Mouse (Mus musculus) liver, adult (tissue): Measurements from ENCODE around the gene Thpo.

Experiments
- GATA4 ChIP-seq: IDR thresholded peaks from 2 replicates; pipeline ENCODE4 v1.6.1; 2014; ENCODE audit warnings: mild to moderate bottlenecking, low read length; ENCODE audit not compliant: insufficient replicate concordance

Thpo gene

DNA sequence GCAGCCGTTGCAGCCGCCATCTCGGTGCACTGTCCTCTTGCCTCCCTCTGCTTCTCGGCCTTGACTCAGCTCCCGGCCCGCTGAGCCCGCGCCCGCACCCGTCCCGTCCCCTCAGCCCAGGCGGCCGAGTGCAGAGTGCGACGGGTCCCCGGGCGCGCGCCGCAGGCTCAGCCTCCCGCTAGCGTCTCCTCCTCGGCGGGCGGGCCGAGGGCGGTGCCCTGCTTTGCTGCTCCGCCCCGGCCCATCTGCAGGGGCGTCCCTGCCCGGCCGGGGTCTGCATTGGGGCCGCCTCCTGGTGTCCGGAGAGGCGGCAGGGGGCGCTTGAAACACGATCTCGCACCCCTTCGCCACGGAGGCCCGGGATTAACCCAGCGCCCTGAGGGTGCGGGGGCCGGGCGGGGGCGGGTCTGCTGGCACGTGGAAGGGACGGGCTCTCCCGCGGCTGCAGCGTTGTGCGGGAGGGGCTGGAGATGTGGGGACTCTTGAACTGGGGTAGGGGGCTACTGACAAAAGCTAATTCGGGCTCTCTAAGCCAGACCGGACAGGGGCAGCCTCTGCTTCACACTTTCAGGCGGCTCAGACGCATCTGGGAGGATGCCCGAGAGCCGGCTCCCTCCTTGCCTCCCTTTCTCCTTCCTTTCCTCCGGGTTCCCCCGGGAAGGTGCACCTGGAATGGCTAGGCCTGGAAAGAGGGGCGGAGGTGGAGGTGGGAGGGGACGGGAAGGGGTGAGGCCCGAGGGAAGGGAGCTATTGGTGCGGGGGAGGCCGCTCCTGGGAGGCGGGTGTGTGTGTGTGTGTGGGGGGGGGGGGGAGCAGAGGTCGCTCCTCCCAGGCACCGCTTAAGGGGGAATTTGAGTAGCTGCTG lies 18.1 kb downstream of the Thpo start:
- TF ChIP-seq GATA4 = no peak; the same call in 1 of the 2 replicates

DNA sequence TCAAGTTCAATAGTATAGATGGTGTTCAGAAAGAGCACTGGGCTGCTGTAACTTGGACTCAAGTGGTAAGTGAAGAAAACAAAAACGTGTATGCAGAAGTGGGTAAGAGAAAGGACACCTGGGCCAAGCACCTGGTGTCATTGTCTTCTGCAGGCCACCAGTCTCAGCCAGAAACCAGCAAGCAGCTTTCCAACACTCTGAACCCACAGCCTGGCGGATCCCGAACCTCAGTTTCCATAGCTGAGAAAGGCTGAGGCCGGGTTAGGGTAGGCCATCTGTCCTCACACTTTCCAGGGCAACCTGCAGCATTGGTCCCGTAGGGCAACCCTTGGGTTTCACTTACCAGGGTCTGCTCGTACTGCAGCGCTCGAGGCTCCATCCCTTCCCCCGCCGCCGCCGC lies 18.7 kb downstream of the Thpo start:
- TF ChIP-seq GATA4 = no peak

DNA sequence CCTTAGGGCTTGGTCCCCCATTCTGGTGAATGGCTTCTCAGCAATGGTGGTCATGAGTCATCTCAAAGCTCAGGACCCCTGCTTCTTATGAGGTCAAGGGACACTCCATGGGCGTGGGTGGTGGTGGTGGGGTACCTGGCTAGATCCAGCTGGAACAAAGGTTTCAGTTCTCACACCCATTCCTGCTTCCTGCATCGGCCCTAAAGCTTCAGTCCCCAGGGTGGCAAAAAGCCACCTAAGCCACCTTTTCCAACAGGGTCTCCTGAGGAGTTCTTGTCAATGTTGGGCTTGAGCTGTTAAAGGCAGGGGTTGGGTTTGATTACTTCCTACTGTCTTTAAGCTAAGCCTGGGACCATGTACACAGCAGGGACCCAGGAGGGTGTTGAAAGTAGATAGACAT lies 19.1 kb downstream of the Thpo start:
- no peak for TF ChIP-seq GATA4

DNA sequence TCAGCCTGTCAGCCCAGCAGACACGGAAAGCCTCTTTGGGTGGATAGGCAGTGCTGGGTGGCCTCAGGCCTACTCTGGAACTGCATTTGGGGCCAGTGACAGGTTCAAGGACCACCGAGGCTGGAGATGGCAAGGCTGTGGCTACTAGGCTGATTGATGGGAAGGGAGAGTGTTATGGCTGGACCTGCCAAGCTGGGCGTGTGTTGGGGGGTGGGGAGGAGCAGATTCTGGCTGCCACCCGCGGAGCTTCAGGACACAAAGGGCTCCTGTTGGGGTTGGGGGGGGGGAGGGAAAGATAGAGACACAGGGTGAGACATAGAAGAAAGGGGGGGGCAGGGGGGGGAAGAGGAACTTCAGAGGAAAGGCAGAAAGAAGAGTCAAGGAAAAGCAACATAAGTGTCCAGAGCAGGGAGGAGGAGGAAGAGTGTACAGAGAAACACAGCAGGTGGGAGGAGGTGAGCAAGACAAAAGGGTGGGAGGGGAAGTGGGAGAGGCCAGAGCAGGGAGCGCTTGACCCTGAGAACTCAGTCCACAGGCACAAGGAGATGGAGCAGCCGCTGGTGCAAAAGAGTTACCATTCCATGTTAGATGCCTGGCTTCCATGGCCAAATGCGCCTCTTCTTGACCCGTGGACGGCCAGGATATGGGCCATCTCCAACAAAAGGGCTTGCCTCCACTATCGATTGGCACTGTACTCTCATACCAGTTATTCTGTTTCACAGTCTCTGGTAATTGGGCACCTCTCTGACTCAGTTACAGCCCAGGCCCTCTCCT lies 19.8 kb downstream of the Thpo start:
- no peak for TF ChIP-seq GATA4

DNA sequence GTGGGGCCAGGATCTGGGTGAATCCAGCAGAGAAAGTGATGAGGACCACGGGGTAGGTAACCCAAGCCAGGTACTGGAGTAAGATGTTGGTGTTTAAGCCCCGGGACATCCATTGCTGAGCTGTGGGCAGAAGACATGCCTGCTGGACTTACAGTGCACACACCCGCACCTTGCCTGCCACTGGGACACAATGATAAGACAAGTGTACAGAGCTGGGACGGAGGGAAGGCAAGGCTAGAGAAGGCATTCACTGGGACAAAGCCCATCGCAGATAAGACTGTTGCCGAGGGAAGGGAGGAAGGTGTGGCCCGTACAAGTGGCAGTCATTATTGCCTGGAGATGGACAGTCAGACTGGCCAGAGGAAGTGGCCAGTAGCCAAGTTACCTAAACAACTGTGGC lies 21.4 kb downstream of the Thpo start:
- TF ChIP-seq GATA4 = no peak

DNA sequence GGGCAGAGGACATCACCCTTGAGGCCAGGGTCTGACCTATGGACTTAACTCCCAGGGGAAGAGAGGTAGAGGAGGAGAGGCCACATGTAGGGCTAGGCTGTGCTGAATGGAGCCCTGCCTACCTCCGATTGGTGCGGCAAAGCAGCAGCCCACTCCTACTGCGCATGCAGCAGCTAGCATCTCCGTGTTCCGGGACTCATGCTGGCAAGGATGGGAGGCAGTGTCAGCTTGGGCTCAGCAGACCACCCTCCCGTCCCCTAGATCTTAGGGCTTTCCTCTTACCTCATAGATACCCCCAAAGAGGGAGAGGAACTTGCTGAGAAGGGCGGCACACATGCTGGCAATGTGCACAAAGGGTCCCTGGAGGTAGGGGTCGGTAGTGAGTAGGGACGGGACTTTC lies 22.1 kb downstream of the Thpo start:
- no peak for TF ChIP-seq GATA4

DNA sequence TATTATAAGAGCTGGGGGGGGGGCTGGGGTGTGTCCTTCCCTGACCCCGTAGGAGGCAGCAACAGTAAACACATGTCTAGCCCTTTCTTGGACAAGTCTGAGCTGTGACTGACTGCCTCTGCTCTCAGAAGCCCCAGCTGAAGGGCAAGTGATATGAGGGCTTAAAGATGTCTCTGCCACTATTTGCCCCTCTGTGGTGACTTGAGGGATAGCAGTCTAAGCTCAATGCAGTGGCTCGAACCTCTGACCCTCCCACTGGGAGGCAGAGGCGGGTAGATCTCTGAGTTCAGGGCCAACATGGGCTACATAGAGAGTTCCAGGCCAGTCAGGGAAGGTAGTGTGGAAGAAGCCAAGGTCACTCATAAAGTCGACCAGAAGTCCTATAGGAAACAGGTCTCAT lies 23.5 kb downstream of the Thpo start:
- TF ChIP-seq GATA4 = no peak

DNA sequence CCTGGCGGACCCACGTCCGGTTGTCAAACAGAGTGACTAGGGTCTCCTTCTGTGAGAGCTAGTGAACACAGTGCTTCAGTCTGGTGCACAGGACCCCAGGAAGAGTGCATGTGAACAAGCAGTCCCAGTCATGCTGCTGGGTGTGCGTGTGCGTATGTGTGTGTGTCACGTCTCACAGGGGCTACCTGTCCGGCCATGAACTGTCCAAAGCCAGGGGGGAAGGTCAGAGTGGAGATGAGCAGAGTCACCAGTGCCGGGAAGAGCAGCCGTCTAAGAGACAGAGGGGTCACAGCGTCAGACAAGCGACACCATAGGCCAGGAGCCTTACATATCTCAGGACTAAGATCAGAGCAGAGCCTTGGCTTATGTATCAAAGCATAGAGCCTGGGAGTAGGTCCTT lies 23.9 kb downstream of the Thpo start:
- no peak for TF ChIP-seq GATA4

DNA sequence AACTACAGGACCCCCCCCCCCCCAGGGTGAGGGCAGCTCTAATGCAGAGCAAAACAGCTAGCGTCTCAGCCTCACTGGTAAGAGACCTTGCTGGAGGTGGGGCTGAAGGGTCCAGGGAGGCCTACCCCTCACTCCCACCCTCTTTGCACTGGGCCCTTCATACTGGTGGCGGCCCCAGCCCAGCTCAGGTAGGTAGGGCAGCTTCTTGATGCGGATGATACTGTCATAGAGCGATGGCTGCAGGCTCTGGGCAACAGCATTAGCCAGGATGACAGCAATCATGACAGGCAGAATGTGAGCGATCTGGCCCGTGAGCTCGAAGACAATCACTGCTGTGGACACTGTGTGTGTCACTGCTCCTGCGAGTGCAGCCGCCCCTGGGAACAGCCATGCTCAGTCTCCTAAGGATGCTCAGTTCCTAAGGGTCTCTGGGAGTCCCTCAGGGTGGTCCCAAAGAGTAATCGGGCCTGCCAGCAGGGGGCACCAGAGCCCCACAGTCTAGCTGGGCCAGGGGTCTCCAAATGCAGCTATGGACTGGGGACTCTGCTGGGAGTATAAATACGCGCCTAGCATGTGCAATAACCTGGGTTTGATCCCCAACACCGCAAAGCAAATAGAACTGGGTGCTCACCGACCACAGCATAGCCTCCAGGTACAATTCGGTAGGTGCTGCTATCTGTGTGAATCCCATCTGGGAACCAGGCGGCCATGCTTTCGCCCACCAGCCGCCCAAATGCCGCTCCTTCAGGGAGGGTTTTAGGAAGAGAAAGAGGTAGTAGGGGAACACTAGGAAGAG lies 25.2 kb downstream of the Thpo start:
- no peak for TF ChIP-seq GATA4

DNA sequence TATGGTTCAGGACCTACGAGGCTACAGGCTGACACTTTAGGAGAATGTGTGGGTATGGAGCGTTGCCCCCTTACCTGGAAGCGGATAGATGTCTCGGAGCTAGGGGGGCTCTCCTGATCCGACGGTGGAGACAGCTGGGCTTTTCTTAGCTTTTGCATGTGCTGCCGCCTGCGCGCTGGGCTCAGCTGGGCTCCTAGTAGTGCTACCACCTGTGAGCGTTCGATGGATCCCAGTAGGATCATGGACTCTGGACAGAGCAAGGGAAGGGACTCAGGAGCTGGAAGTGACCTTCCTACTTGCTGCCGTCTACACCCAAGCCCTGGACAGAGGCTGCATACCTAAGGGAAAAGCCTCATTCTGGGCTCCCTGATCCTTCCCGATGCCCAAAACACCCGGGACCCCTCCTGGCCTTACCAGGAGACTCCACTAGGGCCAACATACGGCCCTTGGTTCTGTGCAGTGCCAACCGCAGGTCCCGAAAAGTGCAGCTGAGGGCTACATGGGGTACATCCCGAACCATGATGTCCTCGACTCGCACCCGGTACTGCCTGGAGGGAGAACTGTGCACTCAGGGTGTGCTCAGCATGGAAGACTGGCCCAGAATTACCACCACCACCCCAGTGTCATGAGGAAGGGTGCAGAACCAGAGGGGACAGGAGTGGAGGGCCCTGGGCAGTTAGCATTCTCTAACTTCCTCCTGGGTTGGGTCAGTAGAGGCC lies 25.9 kb downstream of the Thpo start:
- no peak for TF ChIP-seq GATA4

DNA sequence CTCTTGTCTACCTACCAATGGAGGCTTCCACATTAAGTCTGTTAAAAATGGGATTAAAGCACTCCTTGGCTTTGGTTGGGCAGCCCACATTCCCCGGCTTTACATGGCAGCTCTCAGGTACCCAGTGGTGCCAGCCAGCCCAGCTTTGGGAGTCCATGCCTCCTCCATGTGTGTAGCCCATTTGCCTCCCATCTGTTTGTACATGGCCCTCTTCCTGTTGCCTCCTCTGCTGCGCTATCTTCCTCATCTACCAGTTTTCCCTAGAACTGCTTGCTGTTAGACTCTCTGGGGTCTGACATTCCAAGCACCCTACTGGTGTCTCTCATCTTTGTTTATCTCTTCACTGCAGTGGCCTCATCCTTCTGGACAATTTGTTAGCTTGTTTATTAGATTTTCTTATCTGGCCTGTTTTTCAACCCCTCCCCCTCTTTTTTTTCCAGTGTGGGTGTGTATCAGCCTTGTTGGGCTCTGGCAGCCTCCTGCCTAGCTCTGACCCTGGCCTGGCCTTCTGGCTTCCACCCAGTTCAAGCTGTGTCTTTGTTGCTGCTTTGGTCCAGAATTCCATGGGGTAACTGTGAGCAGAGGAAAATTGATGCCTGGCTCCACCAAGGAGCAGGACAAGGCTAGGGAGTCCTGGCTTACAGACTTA lies 27.8 kb downstream of the Thpo start:
- TF ChIP-seq GATA4 = no peak

DNA sequence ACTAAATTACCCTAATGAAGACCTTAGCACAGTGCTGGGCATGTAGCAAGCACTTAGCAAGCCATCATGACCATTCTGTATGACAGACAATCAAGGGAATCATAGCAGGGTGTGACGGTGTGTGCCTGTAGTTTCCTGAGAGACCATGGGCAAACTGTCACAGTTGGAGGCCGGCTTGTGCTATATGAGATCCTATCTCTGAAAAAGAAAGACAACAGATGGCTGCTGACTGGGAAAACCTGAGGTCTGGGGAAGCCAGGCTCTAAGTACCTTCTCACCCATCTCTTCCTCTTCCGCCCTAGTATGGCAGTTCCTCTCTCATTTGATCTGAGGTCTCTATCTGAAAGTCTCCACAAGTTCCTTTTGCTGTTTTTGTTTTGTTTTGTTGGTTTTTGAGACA lies 28.5 kb downstream of the Thpo start:
- TF ChIP-seq GATA4 = no peak

DNA sequence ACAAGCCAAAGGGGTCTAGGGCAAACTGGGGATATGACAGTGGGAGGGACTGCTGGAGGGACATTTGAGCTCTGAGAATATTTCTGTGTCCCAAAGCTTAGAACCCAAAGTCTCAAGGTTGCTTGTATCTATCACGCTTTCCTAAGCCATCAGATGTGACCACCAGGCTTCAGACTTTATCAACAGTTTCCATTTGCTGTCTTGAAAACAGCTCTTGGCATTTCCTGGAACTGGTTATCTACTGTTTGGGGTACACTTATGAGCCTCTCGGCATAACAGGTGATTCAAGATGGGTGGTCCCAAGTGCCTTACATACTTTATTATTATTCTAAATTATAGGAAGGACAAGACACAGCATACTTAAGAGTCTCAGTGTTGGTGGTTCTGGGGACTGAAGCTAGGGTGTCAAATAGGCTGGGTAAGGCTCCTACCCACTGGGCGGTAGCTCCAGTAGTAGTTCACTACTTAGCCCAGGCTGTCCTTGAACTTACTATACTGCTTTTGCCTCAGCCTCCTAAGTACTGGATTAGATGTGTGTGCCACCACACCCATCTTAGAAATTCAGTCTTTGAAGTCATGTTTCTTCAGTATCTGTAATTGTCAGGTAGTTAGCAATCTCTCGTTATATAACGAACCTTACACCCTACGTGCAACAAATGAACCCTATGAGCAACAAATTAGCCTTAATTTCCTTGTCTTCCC lies 30.5 kb downstream of the Thpo start:
- TF ChIP-seq GATA4 = no peak

DNA sequence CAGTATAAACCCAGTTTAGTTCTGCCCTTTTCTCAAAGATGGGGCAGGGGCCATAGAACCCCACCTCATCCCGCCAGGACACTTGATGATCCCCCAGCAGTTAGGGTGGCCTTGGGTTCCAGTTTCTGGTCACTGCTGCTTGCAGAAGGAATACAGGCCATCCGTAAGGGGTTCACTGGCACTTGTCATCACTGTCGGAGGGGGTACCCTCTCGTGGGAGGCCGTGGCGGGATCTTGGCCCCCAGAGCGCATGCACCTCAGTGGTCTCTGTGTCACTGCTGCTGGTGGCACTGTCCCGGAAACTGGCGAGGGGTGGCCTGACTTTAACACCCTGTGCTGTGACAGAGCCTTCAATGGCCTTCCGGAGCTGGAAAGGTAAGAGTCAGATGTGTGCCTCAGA lies 31.2 kb downstream of the Thpo start:
- TF ChIP-seq GATA4 = no peak
